Mouse (Mus musculus): ENCODE measurements around the gene Hikeshi. TPM values are rescaled to one million over a fixed set of nuclear protein-coding genes. Genes with fewer than 3 reads are reported as not detected.

The Hikeshi gene
- total RNA-seq (2021): 100 to 1,000 TPM in 1 of 2 experiments, 10 to 100 TPM in 1; 85.0 to 105 TPM

GRCm38 (mm10) chr7:89940571-89941463 lies at the start of gene Hikeshi:
Gene Hikeshi, minus strand, starts transcription at chr7:89941204.
- peak; percentile 75 to 78 for DNase-seq (ENCODE audit: extremely low spot score in 1 of 2, low spot score in 1 of 2)

DNA sequence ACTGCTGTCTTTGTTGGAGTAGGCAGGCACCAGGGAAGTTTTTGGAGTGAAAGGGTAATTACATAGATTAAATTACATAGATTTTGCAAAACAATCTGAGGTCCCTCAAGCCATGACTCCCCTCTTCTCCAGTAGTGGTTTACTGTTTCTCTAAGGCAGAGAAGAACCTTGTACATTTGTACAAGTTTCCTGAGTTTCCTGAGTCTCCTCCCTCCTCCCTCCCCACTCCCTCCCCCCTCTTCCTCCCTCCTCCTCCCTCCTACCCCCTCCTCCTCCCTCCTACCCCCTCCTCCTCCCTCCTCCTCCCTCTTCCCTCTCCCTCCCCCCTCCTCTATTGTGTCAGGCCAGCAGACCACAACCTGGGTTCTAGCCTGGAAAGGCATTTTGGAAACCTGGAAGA lies 43.4 kb upstream of the Hikeshi start:
- DNase-seq (ENCODE audit: extremely low spot score in 1 of 2, low spot score in 1 of 2): no peak

GRCm38 (mm10) chr7:89983441-89983840 lies 42.4 kb upstream of the Hikeshi start:
- DNase-seq (ENCODE audit: extremely low spot score in 1 of 2, low spot score in 1 of 2): no peak

GRCm38 (mm10) chr7:89981557-89981956 lies 40.6 kb upstream of the Hikeshi start:
- no peak for DNase-seq (ENCODE audit: extremely low spot score in 1 of 2, low spot score in 1 of 2)

GRCm38 (mm10) chr7:89980485-89981422 lies 39.8 kb upstream of the Hikeshi start, which contains the start of gene Eed:
Gene Eed, minus strand, starts transcription at chr7:89980983.
- peak; percentile 90 to 91 for DNase-seq (ENCODE audit: extremely low spot score in 1 of 2, low spot score in 1 of 2)

DNA sequence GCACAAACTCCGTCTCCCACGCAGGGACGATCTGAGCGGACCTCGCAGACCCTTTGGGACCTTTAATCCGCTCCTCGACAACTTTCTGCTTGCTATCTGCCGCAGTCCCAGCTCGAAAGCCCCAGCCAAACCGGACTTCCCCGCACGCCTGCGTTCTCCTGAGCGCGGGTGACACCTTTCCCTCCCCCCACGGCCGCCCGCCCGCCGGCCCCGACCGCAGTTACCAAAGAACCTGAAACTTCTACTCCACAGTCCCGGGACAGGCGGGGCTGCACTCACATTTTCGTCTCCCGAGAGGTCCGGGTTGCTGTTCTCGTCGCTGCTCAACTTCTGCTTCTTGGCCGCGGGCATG lies 39.1 kb upstream of the Hikeshi start:
- no peak for DNase-seq (ENCODE audit: extremely low spot score in 1 of 2, low spot score in 1 of 2)

DNA sequence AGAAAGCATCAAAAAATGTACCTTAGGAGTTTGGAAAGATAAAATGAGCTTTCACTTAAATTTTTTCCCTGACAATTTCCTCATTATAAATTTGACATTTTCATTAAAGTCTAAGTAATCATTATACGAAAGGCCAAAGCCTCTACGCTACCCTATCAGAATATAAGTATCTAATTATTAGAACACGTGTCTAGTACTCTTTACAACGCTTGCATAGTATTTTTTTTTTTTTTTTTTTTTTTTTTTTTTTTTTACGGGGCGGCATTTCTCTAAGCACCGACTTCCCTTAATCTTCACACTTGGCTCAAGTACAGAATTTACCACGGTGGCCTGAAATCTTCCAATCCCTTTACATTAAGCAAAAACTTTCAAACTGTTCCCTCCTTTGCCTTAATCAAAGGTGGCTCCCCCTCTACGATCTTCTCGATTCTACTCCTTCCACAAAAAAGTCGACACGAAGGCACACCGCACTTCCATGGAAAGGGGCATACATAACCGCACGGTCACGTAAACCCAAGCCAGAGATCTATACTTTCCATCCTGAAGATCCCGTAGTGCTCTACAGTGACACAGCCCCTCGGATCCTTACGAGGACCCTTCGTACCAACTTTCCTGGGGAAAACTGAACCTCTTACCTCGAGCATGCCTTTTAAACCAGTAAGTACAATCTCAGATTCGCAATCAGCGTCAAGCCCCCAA lies 38.6 kb upstream of the Hikeshi start:
- no peak for DNase-seq (ENCODE audit: extremely low spot score in 1 of 2, low spot score in 1 of 2)

- no peak for DNase-seq (ENCODE audit: extremely low spot score in 1 of 2, low spot score in 1 of 2)
These were observed 35.8 kb upstream of the Hikeshi start for GRCm38 (mm10) chr7:89976796-89977195.

- no peak for DNase-seq (ENCODE audit: extremely low spot score in 1 of 2, low spot score in 1 of 2)
These were observed 34.6 kb upstream of the Hikeshi start for GRCm38 (mm10) chr7:89975571-89975970.

- no peak for DNase-seq (ENCODE audit: extremely low spot score in 1 of 2, low spot score in 1 of 2)
These were observed 26.2 kb upstream of the Hikeshi start for GRCm38 (mm10) chr7:89967235-89967634.

DNA sequence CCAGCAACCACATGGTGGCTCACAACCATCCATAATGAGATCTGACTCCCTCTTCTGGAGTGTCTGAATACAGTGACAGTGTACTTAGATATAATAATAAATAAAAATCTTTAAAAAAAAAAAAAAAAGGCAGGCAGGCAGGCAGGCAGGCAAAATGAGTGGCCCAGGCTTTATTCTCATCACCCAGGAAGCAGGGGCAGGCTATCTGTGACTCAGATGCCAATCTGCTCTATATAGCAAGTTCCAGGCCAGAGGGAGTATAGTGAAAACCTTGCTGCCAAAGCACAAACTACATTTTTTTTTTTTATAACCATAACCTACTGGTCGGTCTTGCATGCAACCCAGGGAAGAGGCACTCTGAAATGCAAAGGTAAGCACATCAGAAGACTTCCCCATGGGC lies 25.8 kb upstream of the Hikeshi start:
- DNase-seq (ENCODE audit: extremely low spot score in 1 of 2, low spot score in 1 of 2): no peak

DNA sequence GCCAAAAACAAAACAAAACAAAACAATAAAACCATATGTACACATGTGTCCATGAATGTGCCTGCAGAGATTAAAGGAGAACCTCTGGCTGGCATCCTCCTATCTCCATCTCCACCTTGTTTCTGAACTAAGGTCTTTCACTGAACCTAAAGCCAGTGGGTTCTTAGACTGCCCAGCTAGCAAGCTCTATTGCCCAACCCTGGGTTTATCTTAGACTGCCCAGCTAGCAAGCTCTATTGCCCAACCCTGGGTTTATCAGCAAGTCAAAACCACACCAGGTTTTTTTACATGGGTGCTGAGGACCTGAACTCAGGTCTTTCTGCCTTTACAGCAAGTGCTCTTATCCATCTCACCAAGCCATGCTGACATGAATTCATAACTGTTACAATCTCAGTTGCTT lies 22.1 kb upstream of the Hikeshi start:
- DNase-seq (ENCODE audit: extremely low spot score in 1 of 2, low spot score in 1 of 2): no peak

GRCm38 (mm10) chr7:89957300-89957699 lies 16.3 kb upstream of the Hikeshi start:
- no peak for DNase-seq (ENCODE audit: extremely low spot score in 1 of 2, low spot score in 1 of 2)

GRCm38 (mm10) chr7:89954261-89954660 lies 13.3 kb upstream of the Hikeshi start:
- DNase-seq (ENCODE audit: extremely low spot score in 1 of 2, low spot score in 1 of 2): no peak

- DNase-seq (ENCODE audit: extremely low spot score in 1 of 2, low spot score in 1 of 2): no peak
These were observed 8.4 kb upstream of the Hikeshi start for GRCm38 (mm10) chr7:89949403-89949802.

- DNase-seq (ENCODE audit: extremely low spot score in 1 of 2, low spot score in 1 of 2): no peak
These were observed 7.0 kb upstream of the Hikeshi start for GRCm38 (mm10) chr7:89948026-89948425.

DNA sequence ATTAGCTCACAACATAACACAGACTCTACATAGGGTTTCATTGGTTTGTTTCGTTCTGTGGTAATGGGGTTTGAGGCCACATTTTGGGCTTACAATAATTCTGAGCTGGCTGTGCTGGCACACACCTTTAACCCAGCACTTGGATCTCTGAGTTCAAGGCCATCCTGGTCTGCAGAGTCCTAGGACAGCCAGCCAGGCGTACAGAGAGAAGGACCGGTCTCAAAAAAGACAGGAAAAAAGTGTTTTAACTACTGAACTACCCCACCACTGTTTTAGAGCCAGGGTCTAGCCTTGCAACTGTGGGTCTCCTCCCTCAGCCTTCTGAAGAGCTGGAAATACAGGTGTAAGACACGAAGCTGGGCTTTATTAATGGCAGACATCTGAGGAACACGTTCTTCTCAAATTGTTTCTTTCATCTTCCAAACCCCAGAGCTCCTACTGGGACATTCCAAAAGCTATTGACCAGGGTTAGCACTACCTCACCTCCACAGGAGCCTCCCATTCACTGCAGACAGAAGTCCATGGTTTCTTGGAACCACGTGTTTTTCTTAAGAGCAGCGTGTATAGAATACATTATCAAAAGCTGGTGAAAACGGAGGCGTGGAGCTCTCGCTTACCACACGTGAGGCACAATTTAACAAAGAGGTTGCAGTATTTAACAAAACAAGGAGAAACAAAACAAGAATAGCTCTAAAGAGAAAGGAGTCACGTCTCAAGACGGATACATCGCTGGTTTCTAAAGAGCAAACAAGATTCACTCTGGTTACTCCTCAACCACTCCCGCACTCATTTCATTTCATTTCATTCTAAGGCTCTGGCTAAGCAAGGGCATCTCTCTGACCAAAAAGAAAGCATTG lies 1.3 kb downstream of the Hikeshi start:
- no peak for DNase-seq (ENCODE audit: extremely low spot score in 1 of 2, low spot score in 1 of 2)

GRCm38 (mm10) chr7:89923441-89924180 lies 17.4 kb downstream of the Hikeshi start:
- peak; percentile 42 to 58 for DNase-seq (ENCODE audit: extremely low spot score in 1 of 2, low spot score in 1 of 2)

DNA sequence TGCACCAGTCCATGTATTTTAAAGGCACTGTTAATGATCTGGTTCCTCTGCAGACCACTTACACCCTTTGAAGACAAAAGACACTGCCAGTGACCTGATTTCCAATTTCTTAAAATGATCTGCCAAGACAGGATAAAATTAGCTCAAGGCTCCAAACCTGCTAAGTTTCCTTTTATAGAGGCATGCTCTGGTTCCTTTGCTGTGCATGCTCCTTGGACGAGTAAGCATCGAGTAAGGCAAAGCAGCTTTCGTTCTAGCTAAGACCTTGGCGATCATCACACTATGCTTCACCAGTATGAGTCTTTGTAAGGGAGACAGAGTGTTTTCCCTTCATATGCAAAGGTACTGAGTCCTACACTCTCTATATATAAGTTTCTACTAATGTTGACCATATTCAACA lies 23.2 kb downstream of the Hikeshi start:
- no peak for DNase-seq (ENCODE audit: extremely low spot score in 1 of 2, low spot score in 1 of 2)
